Mouse (Mus musculus) liver, postnatal 0 days (tissue): ENCODE data around the gene Pdcl2.

Source experiments
- CTCF ChIP-seq: sonication (generic); IDR thresholded peaks from 2 replicates; pipeline ENCODE4 v1.5.1; 2016; ENCODE audit warnings: antibody characterized with exemption, low read depth
- EP300 ChIP-seq: IDR thresholded peaks from 2 replicates; pipeline ENCODE4 v1.6.1; 2016; ENCODE audit warnings: antibody characterized with exemption, low read depth, mild to moderate bottlenecking

GRCm38 (mm10) chr5:76308206-76308605 lies 22.8 kb downstream of the Pdcl2 start:
- TF ChIP-seq CTCF (no peak), EP300 (no peak)
